Mouse (Mus musculus): ENCODE data around the gene Aip.

The Aip gene

GRCm38 (mm10) chr19:4125741-4126696, at the start of gene Aip:
Aip (minus strand) TSS chr19:4125858.
- peak; percentile 99 for DNase-seq

GRCm38 (mm10) chr19:4172925-4173324, 47.3 kb upstream of the Aip start:
- DNase-seq: no peak

GRCm38 (mm10) chr19:4171393-4172290, 46.0 kb upstream of the Aip start:
- DNase-seq: peak; percentile 51 to 81

GRCm38 (mm10) chr19:4170723-4171392, 45.2 kb upstream of the Aip start:
- DNase-seq: no peak

DNA sequence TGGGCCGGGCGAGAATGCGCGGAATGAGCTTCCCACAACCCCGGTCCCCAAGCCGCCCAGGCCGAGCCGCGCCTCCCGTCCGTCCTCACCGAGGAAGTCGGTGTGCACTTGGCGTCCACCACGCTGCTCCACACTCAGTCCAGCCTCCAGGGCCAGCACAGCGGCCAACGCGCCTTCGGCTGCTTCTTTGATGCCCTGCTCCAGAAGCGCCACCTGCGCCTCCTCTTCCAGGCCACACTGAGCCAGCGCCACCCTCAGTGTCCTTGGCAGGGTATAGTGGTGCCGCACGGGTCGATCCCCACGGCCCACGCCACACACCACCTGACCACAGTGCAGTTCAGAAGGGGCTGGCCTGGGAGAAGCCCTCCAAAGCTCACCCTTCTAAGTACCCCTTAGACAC, 44.2 kb upstream of the Aip start:
- no peak for DNase-seq

- peak; percentile 100 for DNase-seq
Observed at GRCm38 (mm10) chr19:4169378-4169784, 43.7 kb upstream of the Aip start.

DNA sequence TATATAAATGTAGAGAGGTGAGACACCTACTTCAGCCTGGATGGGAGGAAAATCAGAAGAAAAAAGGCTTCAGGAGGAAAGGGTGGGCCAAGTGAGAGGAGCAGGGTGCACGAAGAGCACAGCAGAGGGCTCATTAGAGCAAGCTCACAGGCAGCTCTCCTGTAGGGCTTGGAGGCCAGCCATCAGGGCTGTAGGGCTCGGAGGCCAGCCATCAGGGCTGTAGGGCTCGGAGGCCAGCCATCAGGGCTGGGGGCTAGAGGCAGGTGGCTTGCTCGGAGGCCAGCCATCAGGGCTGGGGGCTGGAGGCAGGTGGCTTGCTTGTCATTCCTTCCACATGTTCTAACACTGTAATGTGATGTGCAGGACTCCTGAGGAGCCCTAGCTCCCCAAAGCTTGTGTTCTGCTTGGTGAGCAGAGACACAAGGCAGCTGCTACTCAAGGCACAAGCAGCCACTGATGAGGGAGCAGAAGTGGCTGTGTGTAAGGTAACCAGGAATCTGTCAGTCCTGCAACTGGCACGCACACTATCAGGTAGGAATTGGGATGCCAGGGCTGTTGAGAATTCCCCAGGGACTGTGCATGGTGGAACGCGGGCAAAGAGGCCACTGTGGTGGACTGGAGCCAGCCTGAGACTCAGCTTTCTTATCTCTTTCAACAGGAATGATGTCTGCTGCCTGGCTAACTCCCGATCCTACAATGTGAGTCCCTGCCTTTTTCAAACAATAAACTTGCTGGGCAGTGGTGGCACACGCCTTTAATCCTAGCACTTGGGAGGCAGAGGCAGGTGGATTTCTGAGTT, 41.2 kb upstream of the Aip start:
- no peak for DNase-seq

DNA sequence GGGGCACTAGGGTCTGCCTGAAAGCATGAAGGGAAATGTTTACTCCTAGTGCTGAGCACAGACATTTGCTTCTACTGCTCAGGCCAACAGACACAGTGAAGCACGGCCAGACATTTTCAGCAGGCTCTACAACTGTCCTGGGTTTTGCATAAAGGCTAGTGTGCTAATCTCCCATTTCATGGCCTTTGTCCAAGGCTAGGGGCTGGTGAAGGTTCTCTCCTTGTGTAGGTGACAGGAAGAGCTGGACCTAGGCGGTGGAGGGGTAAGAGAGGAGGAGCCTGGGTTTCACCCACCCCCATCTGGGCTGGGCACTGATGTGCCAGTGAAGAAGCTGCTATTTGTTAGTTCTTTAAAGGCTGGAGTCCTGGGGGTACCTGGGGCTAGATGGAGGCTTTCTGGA, 39.1 kb upstream of the Aip start:
- no peak for DNase-seq

GRCm38 (mm10) chr19:4164100-4164499, 38.4 kb upstream of the Aip start:
- no peak for DNase-seq

DNA sequence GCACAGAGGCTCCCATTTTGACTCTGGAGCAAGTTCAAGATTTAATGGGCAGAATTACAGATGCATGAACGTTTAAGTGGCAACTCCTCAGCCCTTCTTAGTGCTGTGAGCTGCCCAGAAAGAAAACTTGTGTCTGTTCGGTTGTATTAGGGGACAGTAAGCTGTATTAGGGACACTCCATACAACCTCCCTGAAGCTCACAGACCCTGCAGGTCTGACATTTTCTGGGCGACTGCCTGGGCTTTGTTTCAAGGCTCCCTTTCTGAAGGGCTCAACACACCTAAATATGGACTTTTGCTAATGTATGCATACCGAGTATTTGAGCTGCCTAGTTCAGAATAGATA, 37.9 kb upstream of the Aip start:
- no peak for DNase-seq

GRCm38 (mm10) chr19:4162646-4163542, 37.2 kb upstream of the Aip start, which contains the start of gene Rps6kb2:
Rps6kb2 (minus strand) TSS chr19:4163354.
- DNase-seq: peak; percentile 96 to 97

GRCm38 (mm10) chr19:4159049-4159448, 33.4 kb upstream of the Aip start:
- DNase-seq: no peak

GRCm38 (mm10) chr19:4156771-4157170, 31.1 kb upstream of the Aip start:
- no peak for DNase-seq

DNA sequence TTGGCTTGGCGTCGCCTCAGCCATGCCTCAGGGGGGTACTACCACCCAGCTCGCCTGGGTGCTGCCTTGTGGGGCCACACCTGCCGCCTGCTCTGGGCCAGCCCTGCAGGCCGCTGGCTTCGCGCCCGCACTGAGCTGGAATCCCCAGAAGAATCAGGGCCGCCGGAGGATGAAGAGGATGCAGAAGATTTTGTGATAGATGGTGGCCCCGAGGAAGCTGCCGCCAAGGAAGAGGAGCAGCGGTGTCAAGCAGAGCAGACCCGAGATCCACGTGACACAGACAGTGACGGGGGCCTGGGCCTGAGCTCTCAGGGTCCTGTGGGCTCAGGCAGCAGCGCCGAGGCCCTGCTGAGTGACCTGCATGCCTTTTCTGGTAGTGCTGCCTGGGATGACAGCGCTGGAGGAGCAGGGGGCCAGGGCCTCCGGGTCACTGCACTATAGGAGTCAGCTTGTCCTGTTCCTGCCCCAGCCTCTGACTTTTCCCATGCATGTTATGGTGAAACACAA, 30.5 kb upstream of the Aip start:
- DNase-seq: no peak

GRCm38 (mm10) chr19:4155223-4156072, 29.8 kb upstream of the Aip start:
- DNase-seq: no peak

- peak in 1 of 2 experiments; percentile 43 for DNase-seq
Observed at GRCm38 (mm10) chr19:4154437-4155222, 29.0 kb upstream of the Aip start.

DNA sequence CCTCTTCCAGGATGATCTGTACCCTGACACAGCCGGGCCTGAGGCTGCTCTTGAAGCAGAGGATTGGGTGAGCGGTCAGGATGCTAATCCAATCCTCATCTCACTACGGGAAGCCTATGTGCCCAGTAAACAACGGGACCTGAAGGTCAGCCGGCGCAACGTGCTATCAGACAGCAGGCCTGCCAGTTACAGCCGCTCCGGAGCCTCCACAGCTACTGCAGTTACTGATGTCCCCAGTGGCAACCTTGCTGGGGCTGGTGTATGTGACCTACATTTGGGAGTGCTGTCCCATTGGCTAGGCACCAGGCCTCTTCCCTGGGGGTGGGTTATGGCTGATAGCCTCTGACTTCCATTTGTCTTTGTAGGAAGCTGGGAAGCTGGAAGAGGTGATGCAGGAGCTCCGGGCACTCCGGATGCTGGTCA, 27.6 kb upstream of the Aip start, which contains the start of gene Ptprcap:
Gene Ptprcap, plus strand, starts transcription at position 373 of the 423 bp plus-strand sequence.
- no peak for DNase-seq

- no peak for DNase-seq
Observed at GRCm38 (mm10) chr19:4152445-4153231, 27.0 kb upstream of the Aip start.
